Mouse (Mus musculus) embryonic facial prominence, embryonic 14.5 days (tissue): ENCODE measurements at regions not wholly inside any gene's neighbourhood (a gene's known extent, or its start where the extent isn't known, plus 50 kb on each side); places are given as distances from the start of the nearest gene placed in this dataset.

Experiments used
- ATAC-seq: fragments of 200-750 bp; cut with Nextera tagmentation; 2 replicates; pipeline ENCODE4 v1.8.0; 2017; ENCODE audit warnings: low read depth, moderate number of reproducible peaks, moderate TSS enrichment
- DNase-seq: peaks from one replicate; pipeline ENCODE4 v3.0.0-alpha.2; 2015; ENCODE audit warnings: low spot score
- H3K27ac ChIP-seq: fragments of 300-500 bp; sonication (generic); replicated peaks from 2 replicates; pipeline ENCODE4 v1.5.1; 2014; ENCODE audit warnings: low read depth, mild to moderate bottlenecking, low read length, moderate library complexity
- H3K27me3 ChIP-seq: fragments of 300-500 bp; sonication (generic); replicated peaks from 2 replicates; pipeline ENCODE4 v1.6.1; 2014; ENCODE audit warnings: low read length; ENCODE audit not compliant: control insufficient read depth, insufficient read depth
- H3K36me3 ChIP-seq: fragments of 300-500 bp; sonication (generic); 2 replicates; pipeline ENCODE4 v1.6.1; 2014; ENCODE audit warnings: low read length, mixed read lengths; ENCODE audit not compliant: control insufficient read depth, insufficient read depth
- H3K4me1 ChIP-seq: fragments of 300-500 bp; sonication (generic); 2 replicates; pipeline ENCODE4 v1.6.1; 2014; ENCODE audit warnings: antibody characterized with exemption, low read length; ENCODE audit not compliant: control insufficient read depth, insufficient read depth
- H3K4me2 ChIP-seq: fragments of 300-500 bp; sonication (generic); 2 replicates; pipeline ENCODE4 v1.6.1; 2014; ENCODE audit warnings: low read depth, mild to moderate bottlenecking, low read length, moderate library complexity, mixed read lengths
- H3K4me3 ChIP-seq: fragments of 300-500 bp; sonication (generic); 2 replicates; pipeline ENCODE4 v1.5.1; 2014; ENCODE audit warnings: low read depth, mild to moderate bottlenecking, low read length
- H3K9ac ChIP-seq: fragments of 300-500 bp; sonication (generic); 2 replicates; pipeline ENCODE4 v1.6.1; 2014; ENCODE audit warnings: low read depth, mild to moderate bottlenecking, low read length, moderate library complexity, mixed read lengths
- H3K9me3 ChIP-seq: fragments of 300-500 bp; sonication (generic); 2 replicates; pipeline ENCODE4 v1.6.1; 2016; ENCODE audit warnings: low read length; ENCODE audit not compliant: control insufficient read depth
- WGBS: fragments of 180-500 bp; shearing (Covaris S2); extraction: QIAGEN DNeasy Blood & Tissue Kit; methylation state at CpG from one replicate; pipeline ENCODE4 v1.1.7; 2014; 5-methylcytosine and 5-hydroxymethylcytosine counted together

- DNase-seq: no peak
- no peak for ATAC-seq
- Histone ChIP-seq H3K4me1 (no peaks in the 10 kb centered on the region), H3K4me2 (no peak overlapping the region), H3K27me3 (no peaks in the 10 kb centered on the region), H3K36me3 (no peaks in the 10 kb centered on the region), H3K4me3 (no peak overlapping the region), H3K9ac (no peak overlapping the region), H3K27ac (no peak overlapping the region), H3K9me3 (no peaks in the 10 kb centered on the region)
- WGBS: 88% methylated on average over 13 of the region's 13 CpGs
Observed at GRCm38 (mm10) chr3:147132830-147133229, 280.7 kb downstream of the Ttll7 start.

- Histone ChIP-seq H3K9me3 (no peaks in the 10 kb centered on the region), H3K27me3 (no peaks in the 10 kb centered on the region), H3K9ac (no peak overlapping the region), H3K27ac (no peak overlapping the region), H3K36me3 (no peaks in the 10 kb centered on the region), H3K4me1 (no peaks in the 10 kb centered on the region), H3K4me2 (no peak overlapping the region), H3K4me3 (no peak overlapping the region)
- DNase-seq: no peak
- 89% methylated on average over 13 of the region's 13 CpGs for WGBS
- no peak for ATAC-seq
Observed at GRCm38 (mm10) chr3:147133408-147133807, 281.2 kb downstream of the Ttll7 start.

GRCm38 (mm10) chr3:147140414-147140813 lies 288.2 kb downstream of the Ttll7 start:
- WGBS: 77% methylated on average over 3 of the region's 3 CpGs
- DNase-seq (no peak), ATAC-seq (no peak)
- Histone ChIP-seq H3K27me3 (no peaks in the 10 kb centered on the region), H3K36me3 (no peaks in the 10 kb centered on the region), H3K27ac (no peak overlapping the region), H3K4me2 (no peak overlapping the region), H3K4me3 (no peak overlapping the region), H3K4me1 (no peaks in the 10 kb centered on the region), H3K9me3 (no peaks in the 10 kb centered on the region), H3K9ac (no peak overlapping the region)

- DNase-seq (no peak), ATAC-seq (no peak)
- Histone ChIP-seq H3K27me3 (no peaks in the 10 kb centered on the region), H3K4me1 (no peaks in the 10 kb centered on the region), H3K9me3 (no peaks in the 10 kb centered on the region), H3K4me2 (no peak overlapping the region), H3K9ac (no peak overlapping the region), H3K27ac (no peak overlapping the region), H3K4me3 (no peak overlapping the region), H3K36me3 (no peaks in the 10 kb centered on the region)
- 36% methylated on average over 3 of the region's 3 CpGs for WGBS
Observed at GRCm38 (mm10) chr3:147153456-147153855, 301.3 kb downstream of the Ttll7 start.

GRCm38 (mm10) chr3:147153998-147154397 lies 301.8 kb downstream of the Ttll7 start:
- H3K9me3 ChIP-seq: no peaks in the 10 kb centered on the region

GRCm38 (mm10) chr3:147163126-147163525 lies 311.0 kb downstream of the Ttll7 start:
- Histone ChIP-seq H3K4me1 (no peaks in the 10 kb centered on the region; the same call in 1 of the 2 replicates), H3K9me3 (no peaks in the 10 kb centered on the region), H3K27me3 (no peaks in the 10 kb centered on the region), H3K9ac (no peak overlapping the region), H3K4me2 (no peak overlapping the region), H3K4me3 (no peak overlapping the region), H3K27ac (no peak overlapping the region), H3K36me3 (no peaks in the 10 kb centered on the region)
- DNase-seq (no peak), ATAC-seq (peak; percentile 26; the same call in 1 of the 2 replicates)
- 76% methylated on average over 10 of the region's 10 CpGs for WGBS

More at GRCm38 (mm10) chr3:147153998-147154397, 301.8 kb downstream of the Ttll7 start:
- Histone ChIP-seq H3K27me3 (no peaks in the 10 kb centered on the region), H3K9ac (no peak overlapping the region), H3K4me2 (no peak overlapping the region), H3K4me1 (no peaks in the 10 kb centered on the region), H3K27ac (no peak overlapping the region), H3K36me3 (no peaks in the 10 kb centered on the region), H3K4me3 (no peak overlapping the region)
- WGBS: 32% methylated on average over 2 of the region's 2 CpGs
- DNase-seq: peak; percentile 62
- no peak for ATAC-seq

- no peak for DNase-seq
- no peak overlapping the region for H3K4me3 ChIP-seq
- no peak overlapping the region for H3K27ac ChIP-seq
- H3K9me3 ChIP-seq: no peaks in the 10 kb centered on the region
- no peak overlapping the region for H3K4me2 ChIP-seq
- H3K4me1 ChIP-seq: no peaks in the 10 kb centered on the region; the same call in 1 of the 2 replicates
- no peak overlapping the region for H3K9ac ChIP-seq
- ATAC-seq: no peak
- WGBS: 84% methylated on average over 5 of the region's 5 CpGs
- H3K27me3 ChIP-seq: no peaks in the 10 kb centered on the region
- no peaks in the 10 kb centered on the region for H3K36me3 ChIP-seq
Observed at GRCm38 (mm10) chr3:147163540-147163939, 311.4 kb downstream of the Ttll7 start.

- WGBS: 57% methylated on average over 6 of the region's 6 CpGs
Observed at GRCm38 (mm10) chr3:147164931-147165330, 312.8 kb downstream of the Ttll7 start.

GRCm38 (mm10) chr3:147166555-147166954 lies 314.4 kb downstream of the Ttll7 start:
- no peak overlapping the region for H3K9ac ChIP-seq
- H3K4me2 ChIP-seq: no peak overlapping the region
- ATAC-seq (no peak), DNase-seq (no peak)
- no peak overlapping the region for H3K4me3 ChIP-seq
- H3K27ac ChIP-seq: no peak overlapping the region
- WGBS: 58% methylated on average over 5 of the region's 5 CpGs
- H3K36me3 ChIP-seq: no peaks in the 10 kb centered on the region
- H3K9me3 ChIP-seq: no peaks in the 10 kb centered on the region
- no peaks in the 10 kb centered on the region for H3K27me3 ChIP-seq
- H3K4me1 ChIP-seq: no peaks in the 10 kb centered on the region; the same call in 1 of the 2 replicates

More at GRCm38 (mm10) chr3:147164931-147165330, 312.8 kb downstream of the Ttll7 start:
- ATAC-seq: no peak
- H3K9me3 ChIP-seq: no peaks in the 10 kb centered on the region
- no peaks in the 10 kb centered on the region for H3K36me3 ChIP-seq
- no peak overlapping the region for H3K4me3 ChIP-seq
- H3K9ac ChIP-seq: no peak overlapping the region
- H3K27me3 ChIP-seq: no peaks in the 10 kb centered on the region
- H3K4me2 ChIP-seq: no peak overlapping the region
- H3K4me1 ChIP-seq: no peaks in the 10 kb centered on the region; the same call in 1 of the 2 replicates
- no peak overlapping the region for H3K27ac ChIP-seq
- no peak for DNase-seq
